Mouse (Mus musculus) heart, adult 8-10 months (tissue): ENCODE measurements at regions not wholly inside any gene's neighbourhood (a gene's known extent, or its start where the extent isn't known, plus 50 kb on each side); places are given as distances from the start of the nearest gene placed in this dataset.
"Not testable (repeated sequence)": the region's sequence is repeated elsewhere in the genome, so short reads cannot be mapped to it uniquely, and the experiment has no call there.

Experiments
- DNase-seq: peaks from one replicate; pipeline ENCODE4 v3.0.0; 2022; ENCODE audit warnings: low spot score

GRCm38 (mm10) chr10:96685991-96686601 lies 69.3 kb downstream of the Btg1 start:
- no peak for DNase-seq

GRCm38 (mm10) chr10:96686659-96687440 lies 70.0 kb downstream of the Btg1 start:
- DNase-seq = peak; percentile 29

DNA sequence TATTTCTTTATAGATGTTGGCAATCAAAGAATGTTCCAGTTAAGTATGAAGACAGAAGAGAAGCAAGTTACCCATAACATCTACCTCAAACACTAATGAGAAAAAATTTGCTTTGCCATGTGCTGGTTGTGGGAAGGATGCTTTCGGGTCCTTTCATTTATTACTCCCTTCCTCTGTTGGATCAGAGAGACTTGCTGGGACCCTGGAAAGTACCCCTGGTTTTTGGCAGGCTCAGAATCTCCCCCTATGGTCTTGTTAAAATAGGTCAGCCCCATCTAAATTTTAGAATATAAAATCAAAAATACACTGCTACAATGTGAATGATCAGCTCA lies 70.6 kb downstream of the Btg1 start:
- no peak for DNase-seq

DNA sequence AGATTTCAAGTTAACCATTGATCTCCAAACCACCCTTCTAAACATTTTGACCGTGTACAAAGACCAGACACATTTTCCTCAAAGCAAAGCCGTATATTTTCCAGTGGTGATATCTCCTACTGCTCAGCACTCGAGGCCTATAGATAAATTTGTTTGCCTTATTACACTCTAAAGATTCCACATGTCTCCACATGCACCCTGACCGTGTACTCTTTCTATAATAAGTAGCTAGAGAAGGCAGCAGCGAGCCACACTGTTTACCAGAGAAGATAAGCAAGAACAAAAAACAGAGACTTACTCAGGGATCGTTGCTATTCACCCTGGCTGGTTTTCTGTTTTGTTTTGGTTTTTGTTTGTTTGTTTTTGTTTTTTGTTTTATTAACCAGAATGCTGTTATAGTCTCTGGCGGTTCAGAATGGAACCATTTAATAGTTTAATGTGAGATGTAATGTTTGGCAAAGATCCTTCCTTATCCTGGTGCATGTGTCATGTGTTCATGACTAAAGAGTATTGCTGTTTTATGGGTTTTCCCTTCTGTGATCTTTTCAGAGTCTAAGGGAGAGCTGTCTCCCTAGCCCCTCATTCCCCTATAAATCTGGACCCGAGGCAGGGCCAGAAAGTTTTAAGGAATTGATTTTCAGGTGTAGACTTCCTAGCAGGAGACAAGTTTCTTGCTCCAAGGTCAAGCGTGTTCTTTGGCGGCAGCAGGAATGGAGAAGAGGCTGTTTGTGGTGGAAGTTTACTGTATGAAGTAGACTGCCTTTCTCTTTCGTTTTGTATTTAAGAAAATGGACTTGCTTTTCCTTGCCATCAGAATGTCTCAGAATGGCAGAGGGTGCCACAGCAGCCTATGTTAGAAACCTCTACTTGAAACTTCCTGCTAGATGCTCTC lies 73.4 kb downstream of the Btg1 start:
- DNase-seq = no peak

GRCm38 (mm10) chr10:96690868-96691302 lies 74.1 kb downstream of the Btg1 start:
- DNase-seq = no peak

GRCm38 (mm10) chr10:96691319-96691870 lies 74.6 kb downstream of the Btg1 start:
- DNase-seq = no peak

DNA sequence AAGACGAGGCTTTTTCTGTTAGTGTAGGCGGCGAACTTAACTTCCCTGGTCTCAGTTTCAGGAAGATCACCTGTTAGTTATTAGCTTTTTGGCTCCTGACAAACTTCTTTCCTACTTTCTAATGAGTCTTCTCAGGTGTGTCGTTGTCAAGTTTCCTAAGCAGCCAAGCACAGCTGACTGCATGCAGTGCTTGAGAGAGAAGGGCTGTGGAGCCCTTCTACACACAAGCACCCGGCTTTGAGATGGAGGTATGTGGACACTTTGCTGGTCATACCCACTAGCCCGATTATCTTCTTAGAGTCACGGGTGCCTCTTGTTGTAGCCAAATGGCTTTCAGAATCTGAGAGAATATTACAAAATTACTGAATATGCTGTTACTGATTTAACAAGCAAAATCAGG lies 76.0 kb downstream of the Btg1 start:
- DNase-seq = no peak

GRCm38 (mm10) chr10:96693766-96694165 lies 77.0 kb downstream of the Btg1 start:
- no peak for DNase-seq

GRCm38 (mm10) chr10:96696571-96696970 lies 79.8 kb downstream of the Btg1 start:
- DNase-seq = no peak

GRCm38 (mm10) chr10:96697781-96698180 lies 81.0 kb downstream of the Btg1 start:
- no peak for DNase-seq

- DNase-seq = no peak
Observed at GRCm38 (mm10) chr10:96706656-96707055, 89.8 kb downstream of the Btg1 start.

DNA sequence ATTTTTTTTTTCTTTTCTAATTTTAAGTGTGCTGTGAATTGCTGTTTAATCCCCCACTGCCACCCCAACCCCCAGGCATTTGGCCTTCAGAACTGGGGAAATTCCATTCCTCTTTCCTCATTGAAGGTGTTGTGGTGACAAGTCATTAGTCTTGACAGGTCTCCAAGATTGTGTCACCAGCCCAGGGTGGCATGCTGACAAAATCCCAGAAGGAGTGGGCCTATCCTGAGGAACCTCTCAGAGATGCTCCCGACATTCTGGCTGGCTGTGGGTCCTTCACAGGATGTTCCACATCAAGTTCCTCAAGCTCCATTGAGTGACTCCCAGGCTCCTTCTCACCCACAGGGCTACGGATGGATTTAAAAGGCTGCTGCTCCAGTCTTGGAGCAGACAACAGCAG lies 91.7 kb downstream of the Btg1 start:
- peak; percentile 48 for DNase-seq

GRCm38 (mm10) chr10:96709698-96710356 lies 93.0 kb downstream of the Btg1 start:
- DNase-seq = no peak

- DNase-seq = no peak
Observed at GRCm38 (mm10) chr10:96711993-96712392, 95.2 kb downstream of the Btg1 start.

GRCm38 (mm10) chr10:96714702-96715101 lies 97.9 kb downstream of the Btg1 start:
- DNase-seq = no peak

DNA sequence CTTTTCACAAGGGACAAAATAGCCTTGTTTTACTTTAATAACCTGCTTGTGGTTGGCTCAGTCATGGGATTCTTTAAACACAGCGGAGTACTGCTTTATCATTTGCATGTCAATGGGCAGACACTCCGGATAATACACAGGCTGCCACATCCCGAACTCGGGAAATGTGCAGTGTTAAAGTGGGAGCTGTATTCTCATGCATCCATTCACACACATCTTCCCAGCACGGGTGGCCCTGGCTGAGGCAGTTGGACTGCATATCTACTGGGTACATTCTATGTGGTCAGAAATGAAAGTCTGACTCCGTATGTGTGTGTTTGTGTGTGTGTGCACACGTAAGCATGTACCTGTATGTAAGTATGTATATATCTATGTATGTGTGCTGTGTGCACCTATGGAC lies 100.5 kb downstream of the Btg1 start:
- DNase-seq = no peak

DNA sequence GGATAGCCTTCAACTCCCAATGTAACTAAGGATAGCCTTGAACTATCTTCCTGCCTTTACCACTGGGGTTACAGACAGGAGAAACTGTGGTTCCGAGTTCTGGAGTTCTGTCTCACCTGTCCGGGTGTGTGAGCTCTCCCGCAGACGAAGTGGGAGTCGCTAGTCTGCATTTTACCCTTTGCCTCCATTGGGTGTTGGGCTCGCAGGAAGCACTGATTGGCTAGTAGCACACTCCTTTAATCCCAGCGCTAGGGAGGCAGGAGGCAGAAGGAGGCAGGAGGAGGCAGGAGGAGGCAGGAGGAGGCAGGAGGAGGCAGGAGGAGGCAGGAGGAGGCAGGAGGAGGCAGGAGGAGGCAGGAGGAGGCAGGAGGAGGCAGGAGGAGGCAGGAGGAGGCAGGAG lies 101.9 kb downstream of the Btg1 start:
- DNase-seq = not testable (repeated sequence)

- DNase-seq = no peak
Observed at GRCm38 (mm10) chr10:96720281-96720711, 103.5 kb downstream of the Btg1 start.

DNA sequence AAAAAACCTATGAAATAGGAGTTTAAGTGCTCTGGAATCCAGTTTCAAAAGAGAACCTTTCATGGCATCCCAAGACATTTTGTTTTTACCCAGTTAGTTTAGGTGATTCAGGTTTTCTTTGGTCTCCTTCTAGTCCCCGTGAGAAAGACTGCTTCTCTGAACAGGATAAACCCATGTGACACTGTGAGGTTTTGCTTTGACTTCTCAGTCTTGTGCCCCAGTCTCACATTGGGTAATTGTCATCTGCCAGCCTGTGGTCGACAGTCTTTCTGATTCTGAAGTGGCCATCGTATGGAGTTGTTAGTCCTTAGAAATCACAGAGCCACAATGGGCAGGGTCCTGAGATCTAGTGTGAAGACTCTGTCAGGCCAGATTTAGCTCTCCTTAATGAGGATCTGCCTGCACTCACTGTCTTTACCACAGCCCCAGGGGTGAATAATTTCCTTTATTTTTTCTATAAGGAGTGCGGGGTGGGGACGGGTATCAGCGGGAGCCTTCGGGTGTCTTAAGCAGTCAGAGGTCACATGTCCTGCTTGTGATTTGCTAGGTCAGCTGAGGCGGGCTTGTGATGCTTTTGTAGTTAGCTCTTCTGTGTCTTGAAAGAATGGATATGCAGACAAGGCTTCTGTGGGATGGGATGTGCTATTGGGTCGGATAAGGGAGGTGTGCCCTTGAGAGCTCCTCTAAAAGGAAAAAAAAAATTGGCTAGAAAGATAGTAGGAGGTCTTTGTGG lies 104.3 kb downstream of the Btg1 start:
- DNase-seq = no peak

DNA sequence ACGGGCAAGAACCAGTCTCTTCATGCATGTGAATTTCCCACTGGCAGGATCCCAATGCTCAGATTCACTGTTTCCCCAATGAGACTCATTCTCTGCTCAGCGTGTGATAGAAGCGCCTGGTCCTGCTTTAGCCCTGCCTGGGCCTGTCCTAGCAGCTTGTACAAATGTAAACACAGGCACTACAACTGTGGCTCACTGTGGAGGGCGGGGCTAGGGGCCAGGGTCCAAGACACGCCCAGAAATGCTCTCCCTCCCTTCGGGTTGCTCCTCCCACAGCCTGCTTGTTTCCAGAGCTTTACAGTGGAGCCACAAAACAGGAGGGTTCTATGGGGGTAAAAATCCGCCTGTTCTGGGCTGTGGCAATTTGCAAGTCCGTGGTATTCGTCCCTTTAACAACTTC lies 105.7 kb downstream of the Btg1 start:
- DNase-seq = no peak

DNA sequence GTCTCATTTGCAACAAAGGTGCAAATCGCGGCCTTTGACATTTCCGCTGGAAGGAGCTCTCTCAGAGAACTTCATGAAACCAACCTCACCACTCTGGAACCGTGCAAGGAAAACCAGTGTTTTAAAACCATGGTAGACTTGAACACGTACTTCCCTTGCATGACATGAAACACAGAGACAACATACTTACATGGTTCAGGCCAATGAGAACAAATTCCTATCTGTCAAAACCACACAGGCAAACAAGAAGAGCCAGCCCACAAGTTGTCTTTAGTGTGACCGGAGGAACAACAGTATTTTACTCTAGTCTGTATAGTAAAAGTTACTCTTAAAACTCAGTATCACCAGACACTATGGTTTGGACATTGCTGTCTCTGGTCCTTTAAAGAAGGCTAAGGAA lies 106.3 kb downstream of the Btg1 start:
- no peak for DNase-seq
